Mouse (Mus musculus) brain, embryonic 14.5 days (tissue): ENCODE measurements around the gene Fap.

ENCODE experiments used
- CTCF ChIP-seq: fragments of 200-500 bp; IDR thresholded peaks from 2 replicates; pipeline ENCODE4 v1.5.1; 2012; ENCODE audit warnings: inconsistent platforms, mild to moderate bottlenecking, moderate library complexity, borderline replicate concordance; ENCODE audit not compliant: insufficient read depth, insufficient read length; ENCODE audit errors: extremely low read depth
- POLR2A ChIP-seq: fragments of 200-500 bp; IDR thresholded peaks from 2 replicates; pipeline ENCODE4 v1.6.1; 2012; ENCODE audit warnings: mild to moderate bottlenecking, inconsistent platforms, borderline replicate concordance; ENCODE audit not compliant: poor library complexity, insufficient read depth, insufficient read length, severe bottlenecking; ENCODE audit errors: extremely low read depth

- TF ChIP-seq CTCF: no peak
- no peak for TF ChIP-seq POLR2A
Measured at GRCm38 (mm10) chr2:62618934-62619341, 45.1 kb upstream of the Fap start.
